Mouse (Mus musculus): ENCODE results near the gene Igfbp5. TPM values are rescaled to one million over a fixed set of nuclear protein-coding genes. Genes with fewer than 3 reads are reported as not detected.

Gene Igfbp5
- total RNA-seq, 1 experiment, result 2.1 TPM

DNA sequence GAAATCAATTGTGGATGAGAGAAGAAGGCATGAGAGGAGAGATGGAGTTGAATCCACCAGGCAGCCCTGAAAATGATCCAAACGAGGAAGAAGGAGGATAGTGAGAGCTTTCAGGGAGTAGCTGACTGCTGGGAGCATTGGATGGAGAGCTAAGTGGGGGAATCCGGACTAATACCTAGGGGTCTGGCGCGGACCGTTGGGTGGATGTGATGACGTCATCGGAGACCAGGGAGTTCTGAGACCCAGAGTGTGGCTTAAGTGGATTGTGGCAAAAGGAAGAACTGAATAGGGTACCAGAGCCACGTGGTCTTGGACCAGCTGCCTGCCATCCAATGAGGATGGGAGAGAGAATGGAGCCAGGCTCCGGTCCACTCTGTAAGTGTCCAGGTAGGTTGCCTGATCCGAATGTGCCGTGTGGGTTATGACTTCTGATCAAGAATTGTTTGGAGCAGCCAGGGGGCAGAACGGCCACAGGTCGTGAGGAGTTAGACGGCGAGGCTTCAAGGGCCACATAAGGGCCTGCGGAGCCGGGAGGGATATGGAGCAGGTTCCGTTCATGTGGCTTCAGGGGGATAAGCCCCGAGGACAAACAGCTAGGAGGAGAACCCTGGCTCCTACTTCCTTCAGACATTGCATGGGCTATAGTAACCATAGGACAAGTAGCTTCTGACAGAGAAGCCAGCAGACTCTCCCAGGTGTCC lies 18.3 kb downstream of the Igfbp5 start:
- no peak overlapping the region for H3K27ac ChIP-seq (ENCODE audit: insufficient read depth, low read depth, low read length, poor library complexity, severe bottlenecking)
- H3K9ac ChIP-seq (ENCODE audit: insufficient read depth, low read depth, low read length, poor library complexity, severe bottlenecking), result no peak overlapping the region
- no peak overlapping the region for H3K4me3 ChIP-seq (ENCODE audit: insufficient read depth in 1 of 2, low read depth in 1 of 2, low read length in 2 of 2, poor library complexity in 1 of 2, severe bottlenecking in 1 of 2)
- H3K9me3 ChIP-seq (ENCODE audit: control insufficient read depth, insufficient read depth, low read depth, low read length), result no peaks in the 10 kb centered on the region
- H3K36me3 ChIP-seq (ENCODE audit: control insufficient read depth, insufficient read depth, low read length, poor library complexity, severe bottlenecking), result peaks cover 12% of the 10 kb centered on the region
- peaks cover 0 to 6% of the 10 kb centered on the region in 2 experiments; a peak in 1 of 4 replicates for H3K4me1 ChIP-seq (ENCODE audit: control insufficient read depth in 2 of 2, insufficient read depth in 2 of 2, low read length in 2 of 2, poor library complexity in 1 of 2)
- in situ Hi-C loops (cut with MboI; ENCODE audit: low sequenced_read_pairs in 2 of 2, unreplicated experiment in 2 of 2), result no loop called here
- no peak for TF ChIP-seq ZNF384 (IDR thresholded peaks at IDR 0.05; ENCODE audit: low read depth, low read length)
- no peak for TF ChIP-seq CHD2 (IDR thresholded peaks at IDR 0.05; ENCODE audit: low read depth, low read length)
- no peak for TF ChIP-seq MAFK (IDR thresholded peaks at IDR 0.05; ENCODE audit: insufficient read depth, low read depth, low read length)
- TF ChIP-seq HCFC1 (IDR thresholded peaks at IDR 0.05; ENCODE audit: borderline replicate concordance, insufficient read depth, low read length), result no peak
- no peak for TF ChIP-seq ZC3H11A (IDR thresholded peaks at IDR 0.05; ENCODE audit: borderline replicate concordance, low read depth, low read length)
- DNase-seq (ENCODE audit: low read depth, low spot score), result no peak

DNA sequence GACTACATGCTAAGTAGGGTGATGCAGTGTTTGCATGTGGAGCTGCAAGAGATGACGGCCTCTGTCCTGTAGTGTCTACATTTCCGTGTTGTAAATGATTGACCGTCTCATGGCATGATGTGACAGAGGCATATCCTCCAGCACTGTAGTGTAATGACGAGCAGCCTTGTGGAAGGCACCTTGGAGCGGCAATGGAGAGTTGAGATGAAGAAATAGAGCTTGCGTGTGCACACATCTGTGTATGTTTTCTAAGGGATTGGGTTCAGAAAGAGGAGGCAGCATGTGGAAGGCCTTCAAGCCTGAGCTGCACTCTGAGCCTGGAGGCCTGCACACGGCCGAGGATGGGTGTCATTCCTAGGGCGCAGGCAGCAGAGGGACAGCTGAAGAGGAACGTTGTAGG lies 19.0 kb downstream of the Igfbp5 start:
- TF ChIP-seq HCFC1 (IDR thresholded peaks at IDR 0.05; ENCODE audit: borderline replicate concordance, insufficient read depth, low read length) (no peak), ZNF384 (IDR thresholded peaks at IDR 0.05; ENCODE audit: low read depth, low read length) (no peak), MAFK (IDR thresholded peaks at IDR 0.05; ENCODE audit: insufficient read depth, low read depth, low read length) (no peak), CHD2 (IDR thresholded peaks at IDR 0.05; ENCODE audit: low read depth, low read length) (no peak), ZC3H11A (IDR thresholded peaks at IDR 0.05; ENCODE audit: borderline replicate concordance, low read depth, low read length) (no peak)
- Histone ChIP-seq H3K4me3 (ENCODE audit: insufficient read depth in 1 of 2, low read depth in 1 of 2, low read length in 2 of 2, poor library complexity in 1 of 2, severe bottlenecking in 1 of 2) (no peak overlapping the region), H3K9me3 (ENCODE audit: control insufficient read depth, insufficient read depth, low read depth, low read length) (no peaks in the 10 kb centered on the region), H3K27ac (ENCODE audit: insufficient read depth, low read depth, low read length, poor library complexity, severe bottlenecking) (no peak overlapping the region), H3K36me3 (ENCODE audit: control insufficient read depth, insufficient read depth, low read length, poor library complexity, severe bottlenecking) (peaks cover 17% of the 10 kb centered on the region), H3K9ac (ENCODE audit: insufficient read depth, low read depth, low read length, poor library complexity, severe bottlenecking) (no peak overlapping the region), H3K4me1 (ENCODE audit: control insufficient read depth in 2 of 2, insufficient read depth in 2 of 2, low read length in 2 of 2, poor library complexity in 1 of 2) (peaks cover 0 to 6% of the 10 kb centered on the region in 2 experiments; a peak in 1 of 4 replicates)
- DNase-seq (ENCODE audit: low read depth, low spot score), result no peak
- in situ Hi-C loops (cut with MboI; ENCODE audit: low sequenced_read_pairs in 2 of 2, unreplicated experiment in 2 of 2), result no loop called here

- H3K27ac ChIP-seq (ENCODE audit: insufficient read depth, low read depth, low read length, poor library complexity, severe bottlenecking), result no peak overlapping the region
- no peak for DNase-seq (ENCODE audit: low read depth, low spot score)
- peaks cover 25% of the 10 kb centered on the region for H3K36me3 ChIP-seq (ENCODE audit: control insufficient read depth, insufficient read depth, low read length, poor library complexity, severe bottlenecking)
- in situ Hi-C loops (cut with MboI; ENCODE audit: low sequenced_read_pairs in 2 of 2, unreplicated experiment in 2 of 2), result loop anchor here in 1 of 2 experiments (5.0 kb wide), 1 partner anchor 137 kb away; no protein-coding TSS in a partner anchor
- peak overlapping the region; percentile 1; the same call in 1 of the 2 replicates for H3K9ac ChIP-seq (ENCODE audit: insufficient read depth, low read depth, low read length, poor library complexity, severe bottlenecking)
- H3K4me1 ChIP-seq (ENCODE audit: control insufficient read depth in 2 of 2, insufficient read depth in 2 of 2, low read length in 2 of 2, poor library complexity in 1 of 2), result peaks cover 0 to 6% of the 10 kb centered on the region in 2 experiments; a peak in 1 of 4 replicates
- no peaks in the 10 kb centered on the region for H3K9me3 ChIP-seq (ENCODE audit: control insufficient read depth, insufficient read depth, low read depth, low read length)
- H3K4me3 ChIP-seq (ENCODE audit: insufficient read depth in 1 of 2, low read depth in 1 of 2, low read length in 2 of 2, poor library complexity in 1 of 2, severe bottlenecking in 1 of 2), result no peak overlapping the region
- TF ChIP-seq ZC3H11A (IDR thresholded peaks at IDR 0.05; ENCODE audit: borderline replicate concordance, low read depth, low read length) (peak; percentile 99), CHD2 (IDR thresholded peaks at IDR 0.05; ENCODE audit: low read depth, low read length) (no peak)
These were observed 20.1 kb downstream of the Igfbp5 start for GRCm38 (mm10) chr1:72854337-72855237.

DNA sequence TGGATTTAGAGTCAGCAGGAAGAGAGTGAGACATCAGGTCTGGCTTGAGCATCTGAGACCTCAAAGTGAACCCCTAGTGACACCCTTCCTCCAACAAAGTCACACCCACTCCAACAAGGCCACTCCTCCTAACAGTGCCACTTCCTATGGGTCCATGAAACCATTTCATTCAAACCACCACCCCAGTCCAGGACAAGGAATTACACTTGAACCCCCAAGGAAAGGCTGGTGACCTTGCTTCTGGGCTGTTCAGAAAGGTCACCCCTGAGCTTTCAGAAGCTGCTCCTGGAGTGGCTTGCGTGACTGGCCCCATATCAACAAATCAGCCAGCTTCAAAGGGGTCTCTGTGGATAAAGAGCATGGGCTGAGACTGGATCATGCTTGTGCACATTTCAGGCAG lies 20.9 kb downstream of the Igfbp5 start:
- Histone ChIP-seq H3K27ac (ENCODE audit: insufficient read depth, low read depth, low read length, poor library complexity, severe bottlenecking) (no peak overlapping the region), H3K4me1 (ENCODE audit: control insufficient read depth in 2 of 2, insufficient read depth in 2 of 2, low read length in 2 of 2, poor library complexity in 1 of 2) (peaks cover 0 to 8% of the 10 kb centered on the region in 2 experiments; a peak in 1 of 4 replicates), H3K9ac (ENCODE audit: insufficient read depth, low read depth, low read length, poor library complexity, severe bottlenecking) (peak overlapping the region; percentile 1; the same call in 1 of the 2 replicates), H3K36me3 (ENCODE audit: control insufficient read depth, insufficient read depth, low read length, poor library complexity, severe bottlenecking) (peaks cover 34% of the 10 kb centered on the region), H3K4me3 (ENCODE audit: insufficient read depth in 1 of 2, low read depth in 1 of 2, low read length in 2 of 2, poor library complexity in 1 of 2, severe bottlenecking in 1 of 2) (no peak overlapping the region), H3K9me3 (ENCODE audit: control insufficient read depth, insufficient read depth, low read depth, low read length) (no peaks in the 10 kb centered on the region)
- in situ Hi-C loops (cut with MboI; ENCODE audit: low sequenced_read_pairs in 2 of 2, unreplicated experiment in 2 of 2), result loop anchor here in 1 of 2 experiments (5.0 kb wide), 1 partner anchor 136 kb away; no protein-coding TSS in a partner anchor
- TF ChIP-seq MAFK (IDR thresholded peaks at IDR 0.05; ENCODE audit: insufficient read depth, low read depth, low read length), result no peak
- DNase-seq (ENCODE audit: low read depth, low spot score), result no peak

All from ES-E14 (cell line).